Comparison of ENCODE assay signal across 10 mouse cellular contexts in the genomic region with DNA sequence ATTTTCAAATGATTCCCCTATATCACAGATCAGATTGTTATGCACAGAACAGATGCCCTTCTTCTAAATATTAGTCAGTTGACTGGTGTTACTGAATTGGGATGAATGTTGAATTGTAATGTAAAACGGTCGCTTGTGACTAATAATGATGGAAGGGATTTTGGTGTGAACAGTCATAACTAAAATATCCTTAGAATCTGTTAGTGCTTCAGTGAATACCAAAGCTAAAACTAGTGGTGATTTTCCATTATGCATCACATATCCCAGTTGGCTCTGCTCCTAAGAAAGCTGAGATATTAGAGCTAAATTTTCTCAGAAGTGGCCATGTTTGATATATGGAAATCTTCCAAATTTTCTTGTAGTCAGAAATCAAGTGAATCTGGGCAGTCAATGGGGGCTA.
"Had no signal": no experiment of that assay in that cellular context is flagged by ENCODE, and none has a peak within 500 bp of the region (broad histone marks: within the 10 kb centered on the region; RNA-seq: fewer than 3 reads in every experiment).

No protein-coding gene starts in this region.

- H3K4me2 ChIP-seq: limb, embryonic 13.5 days; midbrain, embryonic 12.5 days; neural tube, embryonic 15.5 days had no signal

- H3K27ac ChIP-seq: limb, embryonic 13.5 days; liver, embryonic 14.5 days; midbrain, embryonic 12.5 days; neural tube, embryonic 15.5 days had no signal

- H3K27me3 ChIP-seq: limb, embryonic 13.5 days; midbrain, embryonic 12.5 days; neural tube, embryonic 15.5 days had no signal

- DNase-seq: kidney, postnatal 25 days; layer of hippocampus, adult 9-11 months; lung, adult 18-20 months; right cerebral cortex, adult 18-20 months; right cerebral cortex, postnatal 25 days; thymus, postnatal 4 days had no signal

- H3K4me1 ChIP-seq: limb, embryonic 13.5 days; midbrain, embryonic 12.5 days; neural tube, embryonic 15.5 days had no signal

- H3K9ac ChIP-seq: limb, embryonic 13.5 days; liver, embryonic 14.5 days; midbrain, embryonic 12.5 days; neural tube, embryonic 15.5 days had no signal

- H3K9me3 ChIP-seq: limb, embryonic 13.5 days; midbrain, embryonic 12.5 days; neural tube, embryonic 15.5 days had no signal

- H3K36me3 ChIP-seq: limb, embryonic 13.5 days; midbrain, embryonic 12.5 days; neural tube, embryonic 15.5 days had no signal

- H3K4me3 ChIP-seq: limb, embryonic 13.5 days; midbrain, embryonic 12.5 days; neural tube, embryonic 15.5 days had no signal
